Mouse (Mus musculus) liver, embryonic 16.5 days (tissue): ENCODE results near the gene P3h4. TPM values are rescaled to one million over a fixed set of nuclear protein-coding genes. Genes with fewer than 3 reads are reported as not detected.

Source experiments
- ATAC-seq: fragments of 200-750 bp; cut with Nextera tagmentation; 2 replicates; pipeline ENCODE4 v1.8.0; 2017; ENCODE audit warnings: low read depth, mild to moderate bottlenecking, moderate number of reproducible peaks, moderate library complexity
- H3K27ac ChIP-seq: fragments of 300-500 bp; sonication (generic); 2 replicates; pipeline ENCODE4 v1.5.1; 2014; ENCODE audit warnings: mild to moderate bottlenecking, low read length
- H3K27me3 ChIP-seq: fragments of 300-500 bp; sonication (generic); 2 replicates; pipeline ENCODE4 v1.6.1; 2014; ENCODE audit warnings: low read depth, low read length, mixed read lengths; ENCODE audit not compliant: control insufficient read depth, insufficient read depth
- H3K36me3 ChIP-seq: fragments of 300-500 bp; sonication (generic); 2 replicates; pipeline ENCODE4 v1.6.1; 2014; ENCODE audit warnings: mild to moderate bottlenecking; ENCODE audit not compliant: control insufficient read depth, insufficient read depth
- H3K4me1 ChIP-seq: fragments of 300-500 bp; sonication (generic); 2 replicates; pipeline ENCODE4 v1.6.1; 2014; ENCODE audit warnings: low read depth, low read length, mixed read lengths; ENCODE audit not compliant: control insufficient read depth
- H3K4me2 ChIP-seq: fragments of 300-500 bp; sonication (generic); 2 replicates; pipeline ENCODE4 v1.6.1; 2014; ENCODE audit warnings: low read depth, low read length, mixed read lengths
- H3K4me3 ChIP-seq: fragments of 300-500 bp; sonication (generic); 2 replicates; pipeline ENCODE4 v1.5.1; 2014; ENCODE audit warnings: low read depth, mild to moderate bottlenecking, low read length
- H3K9ac ChIP-seq: fragments of 300-500 bp; sonication (generic); 2 replicates; pipeline ENCODE4 v1.6.1; 2014; ENCODE audit warnings: low read depth, low read length
- H3K9me3 ChIP-seq: fragments of 300-500 bp; sonication (generic); replicated peaks from 2 replicates; pipeline ENCODE4 v1.6.1; 2016; ENCODE audit warnings: low read length; ENCODE audit not compliant: control insufficient read depth
- WGBS: fragments of 180-500 bp; shearing (Covaris S2); extraction: QIAGEN DNeasy Blood & Tissue Kit; methylation state at CpG from one replicate; pipeline ENCODE4 v1.1.7; 2014; ENCODE audit not compliant: insufficient replicate concordance; 5-methylcytosine and 5-hydroxymethylcytosine counted together
- polyA plus RNA-seq: library from polyadenylated mRNA; unstranded; fragments of >200 nt; fragmentation: Nextera tagmentation; extraction: Ambion mirVana; gene quantifications from 2 replicates; pipeline ENCODE4 v1.2.1, GENCODE M21; 2015

P3h4 gene
- polyA plus RNA-seq, 1 experiment from 2014 or later = 4.0 TPM

DNA sequence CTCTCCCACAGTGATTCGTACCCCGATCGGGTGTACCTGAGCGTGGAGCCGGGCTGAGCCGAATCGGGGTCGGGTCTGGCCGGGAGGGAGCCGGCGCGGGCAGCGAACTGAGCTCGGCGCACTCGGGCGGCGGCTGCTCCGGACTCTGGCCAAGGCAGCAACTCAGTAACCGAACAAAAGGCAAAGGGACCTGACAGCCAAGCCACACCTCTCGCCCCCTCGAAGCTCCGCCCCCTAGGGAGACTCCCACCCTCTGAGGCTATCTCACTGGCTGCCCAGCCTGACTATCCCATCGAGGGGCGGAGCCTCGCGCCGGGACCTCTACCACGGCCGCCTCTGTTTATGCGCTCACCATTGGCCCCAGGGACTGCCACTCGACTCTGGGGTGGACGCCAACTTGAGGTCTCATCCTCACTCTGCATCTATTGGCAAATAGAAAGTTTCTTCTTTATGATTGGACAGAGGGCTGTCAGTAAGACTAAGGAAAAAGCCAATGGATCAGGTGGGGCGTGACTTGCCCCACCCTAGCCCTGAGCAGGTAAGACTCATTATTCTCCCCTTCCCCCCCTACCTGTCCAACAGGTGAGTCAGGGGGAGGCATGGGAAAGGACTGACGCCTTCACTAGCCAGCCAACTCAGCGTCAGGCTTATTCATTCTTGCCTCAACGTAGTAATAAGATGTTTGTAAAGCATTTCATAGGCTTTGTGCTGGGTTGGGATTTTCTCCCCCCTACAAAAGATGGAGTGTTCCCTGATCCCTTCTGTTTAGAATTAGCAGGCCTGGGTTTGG lies 16.8 kb downstream of the P3h4 start, which contains the start of gene Jup:
Gene Jup, minus strand, starts transcription at position 164 of the 790 bp plus-strand sequence.
- no peaks in the 10 kb centered on the region for H3K9me3 ChIP-seq
- peak within 1 kb of the TSS; percentile 66 for H3K4me3 ChIP-seq
- peak within 1 kb of the TSS; percentile 79 for H3K27ac ChIP-seq
- peak; percentile 95 for ATAC-seq
- peaks cover 11% of the 10 kb centered on the region for H3K27me3 ChIP-seq
- peaks cover 31% of the 10 kb centered on the region for H3K4me1 ChIP-seq
- H3K36me3 ChIP-seq = no peaks in the 10 kb centered on the region
- 2% methylated on average over 37 of the region's 37 CpGs for WGBS
- peak within 1 kb of the TSS; percentile 57 for H3K4me2 ChIP-seq
- H3K9ac ChIP-seq = peak within 1 kb of the TSS; percentile 64

DNA sequence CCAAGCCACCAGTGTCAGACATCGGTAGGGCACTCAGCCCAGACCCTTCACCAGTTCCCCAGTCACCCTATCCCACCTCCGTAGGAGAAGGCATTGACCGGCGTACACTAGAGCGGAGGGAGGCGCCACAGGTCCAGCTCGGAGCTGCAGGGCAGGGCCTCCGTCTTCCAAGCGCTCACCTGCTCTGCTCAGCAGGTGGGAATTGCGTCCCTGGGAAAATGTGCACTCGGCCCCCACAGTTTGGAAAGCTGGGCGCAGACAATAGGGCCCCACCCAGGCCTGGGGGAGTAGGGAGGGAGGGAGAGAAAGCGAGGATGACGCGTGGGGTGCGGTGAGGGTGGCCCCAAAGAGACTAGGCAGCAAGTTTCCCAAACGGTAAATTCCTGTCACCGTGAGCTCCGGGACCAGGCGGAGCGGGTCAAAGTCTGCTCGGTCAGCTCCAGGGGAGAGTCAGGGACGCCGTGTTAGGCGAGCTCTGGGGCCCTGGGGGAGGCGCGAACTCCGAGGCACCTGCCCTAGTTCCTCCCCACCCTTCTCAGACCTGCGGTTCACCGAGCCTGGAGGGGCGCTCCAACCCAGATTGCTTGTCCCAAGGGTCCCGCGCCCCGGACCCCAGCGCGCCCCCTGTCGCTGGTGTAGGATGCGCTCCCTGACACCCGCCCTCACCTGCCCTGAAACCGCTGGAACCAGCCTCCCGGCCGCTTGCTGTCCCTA lies 17.6 kb downstream of the P3h4 start:
- Histone ChIP-seq H3K4me3 (peak overlapping the region; percentile 66), H3K4me2 (peak overlapping the region; percentile 57), H3K27ac (peak overlapping the region; percentile 79), H3K36me3 (no peaks in the 10 kb centered on the region), H3K9ac (peak overlapping the region; percentile 64), H3K27me3 (peaks cover 11% of the 10 kb centered on the region), H3K4me1 (peaks cover 26% of the 10 kb centered on the region), H3K9me3 (no peaks in the 10 kb centered on the region)
- ATAC-seq = peak; percentile 36
- WGBS = 2% methylated on average over 41 of the region's 42 CpGs

- peaks cover 11% of the 10 kb centered on the region for H3K27me3 ChIP-seq
These were observed 18.6 kb downstream of the P3h4 start for GRCm38 (mm10) chr11:100395861-100396631.

GRCm38 (mm10) chr11:100395200-100395599 lies 19.4 kb downstream of the P3h4 start:
- ATAC-seq = no peak
- H3K9me3 ChIP-seq = no peaks in the 10 kb centered on the region
- H3K4me2 ChIP-seq = peak overlapping the region; percentile 57; the same call in 1 of the 2 replicates
- H3K27me3 ChIP-seq = peaks cover 11% of the 10 kb centered on the region
- no peaks in the 10 kb centered on the region for H3K36me3 ChIP-seq
- H3K4me3 ChIP-seq = no peak overlapping the region; the same call in 1 of the 2 replicates
- no peak overlapping the region for H3K9ac ChIP-seq
- H3K4me1 ChIP-seq = peaks cover 34% of the 10 kb centered on the region
- H3K27ac ChIP-seq = no peak overlapping the region
- 11% methylated on average over 11 of the region's 11 CpGs for WGBS

More at GRCm38 (mm10) chr11:100395861-100396631, 18.6 kb downstream of the P3h4 start:
- Histone ChIP-seq H3K4me3 (peak overlapping the region; percentile 66), H3K27ac (peak overlapping the region; percentile 79; the same call in 1 of the 2 replicates), H3K36me3 (no peaks in the 10 kb centered on the region), H3K9me3 (no peaks in the 10 kb centered on the region), H3K4me2 (peak overlapping the region; percentile 57), H3K4me1 (peaks cover 27% of the 10 kb centered on the region), H3K9ac (no peak overlapping the region)
- 29% methylated on average over 17 of the region's 17 CpGs for WGBS
- no peak for ATAC-seq

DNA sequence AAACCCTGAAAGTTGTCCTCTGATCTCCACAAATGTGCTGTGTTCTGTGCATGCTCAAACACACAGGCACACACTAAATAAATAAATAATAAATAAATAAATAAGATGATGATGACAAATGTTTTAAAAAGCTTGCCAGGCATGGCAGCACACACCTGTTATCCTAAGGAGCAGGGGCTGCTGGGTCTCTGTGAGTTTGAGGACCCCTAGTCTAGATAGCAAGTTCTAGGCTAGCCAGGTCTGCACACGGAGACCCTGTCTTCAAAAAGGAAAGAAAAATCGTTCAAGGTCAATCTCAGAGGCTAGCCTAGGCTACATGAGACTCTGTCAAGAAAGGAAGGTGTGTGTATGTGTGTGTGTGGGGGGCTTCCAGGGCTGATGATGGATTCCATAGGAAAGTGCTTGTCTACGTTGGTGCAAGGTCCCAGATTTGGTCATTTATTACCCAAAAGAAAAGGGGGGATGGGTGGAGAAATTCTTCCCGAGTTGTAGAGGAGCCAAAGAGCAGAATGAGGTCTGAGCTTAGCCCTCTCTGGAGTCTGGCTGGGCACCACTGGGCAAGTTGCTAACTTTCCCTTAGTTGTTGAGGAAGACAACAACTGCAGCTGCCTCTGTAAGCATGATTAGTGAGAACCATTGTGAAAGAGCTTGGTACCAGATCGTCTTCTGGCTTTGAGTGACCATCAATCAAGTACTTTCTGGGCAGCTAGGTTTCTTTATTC lies 20.1 kb downstream of the P3h4 start:
- no peak for ATAC-seq
- H3K4me1 ChIP-seq = peaks cover 39% of the 10 kb centered on the region
- H3K4me3 ChIP-seq = no peak overlapping the region

GRCm38 (mm10) chr11:100393733-100394132 lies 20.9 kb downstream of the P3h4 start:
- no peak overlapping the region for H3K4me3 ChIP-seq
- H3K27ac ChIP-seq = no peak overlapping the region
- H3K4me1 ChIP-seq = peaks cover 42% of the 10 kb centered on the region
- peaks cover 11% of the 10 kb centered on the region for H3K27me3 ChIP-seq
- H3K9me3 ChIP-seq = no peaks in the 10 kb centered on the region
- 44% methylated on average over 7 of the region's 7 CpGs for WGBS
- ATAC-seq = no peak
- H3K9ac ChIP-seq = no peak overlapping the region
- no peaks in the 10 kb centered on the region for H3K36me3 ChIP-seq
- H3K4me2 ChIP-seq = no peak overlapping the region

More for the DNA sequence above, 20.1 kb downstream of the P3h4 start:
- H3K36me3 ChIP-seq = no peaks in the 10 kb centered on the region
- WGBS = 33% methylated on average over 5 of the region's 5 CpGs
- H3K4me2 ChIP-seq = 0 out of 2 replicates have a peak overlapping the region, but pooled peaks have one; percentile 57
- peaks cover 11% of the 10 kb centered on the region for H3K27me3 ChIP-seq
- H3K9me3 ChIP-seq = no peaks in the 10 kb centered on the region
- H3K9ac ChIP-seq = no peak overlapping the region
- no peak overlapping the region for H3K27ac ChIP-seq

DNA sequence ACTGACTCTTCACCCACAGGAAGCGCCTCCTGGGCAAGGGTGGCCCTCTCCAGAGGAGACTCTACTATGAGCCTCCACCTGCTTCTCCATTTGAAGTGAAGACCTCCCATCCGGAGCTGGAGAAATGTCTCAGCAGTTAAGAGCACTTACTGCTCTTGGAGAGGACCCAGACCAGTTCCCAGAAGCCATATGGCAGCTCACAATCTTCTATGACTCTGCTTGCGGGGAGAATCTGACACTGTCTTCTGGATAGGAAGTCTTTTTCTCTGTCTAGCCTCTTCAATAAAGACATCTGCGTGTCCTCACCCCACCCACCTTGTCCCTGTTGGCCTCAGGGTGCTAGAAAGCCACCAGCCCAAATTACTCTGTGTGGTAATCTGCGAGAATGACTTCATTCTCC lies 21.7 kb downstream of the P3h4 start:
- Histone ChIP-seq H3K4me3 (no peak overlapping the region), H3K9me3 (no peaks in the 10 kb centered on the region), H3K9ac (no peak overlapping the region), H3K4me2 (no peak overlapping the region), H3K36me3 (no peaks in the 10 kb centered on the region), H3K4me1 (peaks cover 49% of the 10 kb centered on the region), H3K27me3 (peaks cover 11% of the 10 kb centered on the region), H3K27ac (no peak overlapping the region)
- 52% methylated on average over 5 of the region's 5 CpGs for WGBS
- no peak for ATAC-seq

DNA sequence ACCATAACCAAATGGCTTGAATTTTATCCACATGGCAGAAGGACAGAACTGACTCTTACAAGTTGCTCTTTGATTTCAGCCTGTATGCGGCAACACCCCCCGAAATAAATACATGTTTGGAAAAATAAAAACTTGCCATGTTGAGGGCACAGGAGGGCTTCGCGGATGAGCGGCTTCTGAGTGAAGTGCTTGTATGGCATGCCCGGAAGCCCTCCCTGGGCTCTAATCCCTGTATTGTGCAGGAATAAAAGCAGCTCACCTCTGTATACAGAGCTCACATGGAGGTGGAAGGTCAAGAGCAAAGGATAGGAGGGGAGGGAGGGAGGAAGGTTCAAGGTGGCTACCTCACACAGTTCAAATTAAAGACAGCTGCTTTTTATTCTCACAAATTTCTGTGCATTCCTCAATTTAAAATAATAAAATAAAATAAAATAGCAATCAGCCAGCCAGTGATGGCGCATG lies 22.7 kb downstream of the P3h4 start:
- Histone ChIP-seq H3K9me3 (no peaks in the 10 kb centered on the region), H3K27ac (no peak overlapping the region)

More for the DNA sequence above, 22.7 kb downstream of the P3h4 start:
- H3K27me3 ChIP-seq = peaks cover 8% of the 10 kb centered on the region
- peaks cover 50% of the 10 kb centered on the region for H3K4me1 ChIP-seq
- ATAC-seq = no peak
- no peak overlapping the region for H3K4me3 ChIP-seq
- no peak overlapping the region for H3K9ac ChIP-seq
- 83% methylated on average over 7 of the region's 7 CpGs for WGBS
- H3K4me2 ChIP-seq = no peak overlapping the region
- H3K36me3 ChIP-seq = no peaks in the 10 kb centered on the region
